Mouse (Mus musculus) liver, embryonic 11.5 days (tissue): ENCODE measurements around the gene Tbc1d22b. TPM values are rescaled to one million over a fixed set of nuclear protein-coding genes. Genes with fewer than 3 reads are reported as not detected.

Source experiments
- ATAC-seq: fragments of 200-750 bp; cut with Nextera tagmentation; replicated peaks from 2 replicates; pipeline ENCODE4 v1.8.0; 2017; ENCODE audit warnings: moderate number of reproducible peaks, mild to moderate bottlenecking, moderate TSS enrichment, moderate library complexity; ENCODE audit not compliant: low FRiP score
- DNase-seq: peaks from one replicate; pipeline ENCODE4 v3.0.0-alpha.2; 2017; ENCODE audit warnings: low spot score
- H3K27ac ChIP-seq: fragments of 300-500 bp; sonication (generic); 2 replicates; pipeline ENCODE4 v1.5.1; 2014; ENCODE audit warnings: mild to moderate bottlenecking, low read depth, low read length, control low read depth
- H3K27me3 ChIP-seq: fragments of 300-500 bp; sonication (generic); replicated peaks from 2 replicates; pipeline ENCODE4 v1.6.1; 2014; ENCODE audit warnings: low read length, mixed read lengths; ENCODE audit not compliant: control insufficient read depth, insufficient read depth
- H3K36me3 ChIP-seq: fragments of 300-500 bp; sonication (generic); 2 replicates; pipeline ENCODE4 v1.6.1; 2014; ENCODE audit warnings: mild to moderate bottlenecking, low read length, moderate library complexity, mixed read lengths; ENCODE audit not compliant: control insufficient read depth, insufficient read depth
- H3K4me1 ChIP-seq: fragments of 300-500 bp; sonication (generic); replicated peaks from 2 replicates; pipeline ENCODE4 v1.6.1; 2014; ENCODE audit warnings: low read length, mixed read lengths; ENCODE audit not compliant: control insufficient read depth, insufficient read depth
- H3K4me2 ChIP-seq: fragments of 300-500 bp; sonication (generic); 2 replicates; pipeline ENCODE4 v1.6.1; 2014; ENCODE audit warnings: mild to moderate bottlenecking, control low read depth, moderate library complexity
- H3K4me3 ChIP-seq: fragments of 300-500 bp; sonication (generic); 2 replicates; pipeline ENCODE4 v1.5.1; 2014; ENCODE audit warnings: low read depth, low read length, control low read depth
- H3K9ac ChIP-seq: fragments of 300-500 bp; sonication (generic); 2 replicates; pipeline ENCODE4 v1.6.1; 2014; ENCODE audit warnings: low read depth, low read length, control low read depth
- H3K9me3 ChIP-seq: fragments of 300-500 bp; sonication (generic); 2 replicates; pipeline ENCODE4 v1.6.1; 2016; ENCODE audit warnings: low read length, inconsistent platforms, mixed read lengths; ENCODE audit not compliant: control insufficient read depth
- WGBS: fragments of 180-500 bp; shearing (Covaris S2); extraction: QIAGEN DNeasy Blood & Tissue Kit; methylation state at CpG from one replicate; pipeline ENCODE4 v1.1.7; 2014; 5-methylcytosine and 5-hydroxymethylcytosine counted together
- polyA plus RNA-seq: library from polyadenylated mRNA; unstranded; fragments of >200 nt; fragmentation: Nextera tagmentation; extraction: Ambion mirVana; gene quantifications from 2 replicates; pipeline ENCODE4 v1.2.1, GENCODE M21; 2014

Gene Tbc1d22b
- polyA plus RNA-seq, 1 experiment from 2014 or later: 11.5 TPM

DNA sequence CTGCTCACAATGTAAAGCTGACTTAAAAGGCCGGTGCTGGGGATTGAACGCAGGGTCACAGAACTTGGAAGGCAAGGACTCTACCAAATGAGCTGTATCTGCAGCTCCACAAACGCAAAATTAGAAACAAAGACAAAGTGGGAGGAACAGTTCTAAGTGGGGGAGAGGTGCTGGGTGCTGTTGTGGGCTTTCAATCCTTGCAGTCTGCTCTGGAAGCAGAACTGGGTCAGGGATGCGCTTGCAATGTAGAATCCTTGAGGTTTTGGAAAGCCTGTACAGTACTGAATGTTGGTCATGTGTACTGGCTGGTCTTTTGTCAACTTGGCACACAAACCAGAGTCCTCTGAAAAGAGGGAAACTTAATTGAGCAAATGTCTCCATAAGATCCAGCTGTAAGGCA, 66.0 kb downstream of the Tbc1d22b start:
- Histone ChIP-seq H3K4me3 (peak overlapping the region; percentile 97), H3K4me1 (peaks cover 19% of the 10 kb centered on the region), H3K9ac (peak overlapping the region; percentile 99), H3K36me3 (peaks cover 11% of the 10 kb centered on the region; the same call in 1 of the 2 replicates), H3K4me2 (peak overlapping the region; percentile 74), H3K27ac (no peak overlapping the region), H3K9me3 (no peaks in the 10 kb centered on the region), H3K27me3 (no peaks in the 10 kb centered on the region)
- ATAC-seq (no peak), DNase-seq (no peak)
- 7% methylated on average over 4 of the region's 4 CpGs for WGBS

DNA sequence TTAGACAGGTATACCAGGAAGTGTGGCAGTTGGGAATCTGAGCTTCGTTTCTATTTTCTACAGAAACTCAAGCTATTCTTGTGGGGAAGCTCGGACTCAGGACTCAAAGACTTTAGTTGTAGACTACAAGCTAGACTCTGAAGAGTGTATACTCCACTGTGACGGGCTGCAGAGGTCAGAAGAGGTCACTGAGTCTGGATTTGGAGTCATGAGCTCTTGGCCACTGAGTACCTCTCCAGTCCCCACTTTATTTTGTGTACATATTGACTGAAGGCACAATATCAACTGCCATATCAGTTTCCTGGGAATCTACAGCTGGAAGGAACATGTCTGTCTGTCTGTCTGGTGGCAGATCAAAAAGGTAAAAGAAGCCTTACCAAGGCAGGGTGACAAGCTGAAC, 69.6 kb downstream of the Tbc1d22b start:
- Histone ChIP-seq H3K4me3 (no peak overlapping the region), H3K9me3 (no peaks in the 10 kb centered on the region), H3K27ac (no peak overlapping the region), H3K36me3 (peaks cover 30% of the 10 kb centered on the region), H3K4me2 (no peak overlapping the region), H3K9ac (no peak overlapping the region), H3K27me3 (no peaks in the 10 kb centered on the region), H3K4me1 (peaks cover 16% of the 10 kb centered on the region)
- no peak for ATAC-seq
- DNase-seq: no peak
- 78% methylated on average over 3 of the region's 3 CpGs for whole genome bisulfite sequencing

DNA sequence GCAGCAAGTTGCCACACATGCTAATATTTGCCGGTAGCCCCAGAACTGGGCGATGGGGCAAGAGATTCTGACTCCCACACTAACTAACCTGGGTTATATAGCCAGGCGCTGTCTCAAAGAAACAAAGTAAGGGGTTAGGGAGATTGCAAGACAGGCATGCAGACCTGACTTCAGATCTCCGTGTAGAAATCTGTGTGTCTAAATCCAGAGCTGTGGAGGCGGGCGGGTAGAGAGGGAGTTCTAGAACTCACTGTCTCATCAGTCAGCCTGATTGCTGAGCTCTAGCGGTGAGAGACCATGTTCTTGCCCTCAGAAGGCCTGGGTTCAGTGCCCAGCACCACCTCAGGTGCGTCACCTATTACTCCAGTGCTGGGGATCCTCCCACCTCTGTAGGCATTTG, 73.9 kb downstream of the Tbc1d22b start:
- H3K9ac ChIP-seq: no peak overlapping the region
- no peaks in the 10 kb centered on the region for H3K9me3 ChIP-seq
- no peak overlapping the region for H3K27ac ChIP-seq
- no peak overlapping the region for H3K4me3 ChIP-seq
- no peak for ATAC-seq
- H3K4me1 ChIP-seq: no peaks in the 10 kb centered on the region
- no peaks in the 10 kb centered on the region for H3K27me3 ChIP-seq
- no peak overlapping the region for H3K4me2 ChIP-seq
- peaks cover 56% of the 10 kb centered on the region for H3K36me3 ChIP-seq
- no peak for DNase-seq
- WGBS: 92% methylated on average over 8 of the region's 8 CpGs

DNA sequence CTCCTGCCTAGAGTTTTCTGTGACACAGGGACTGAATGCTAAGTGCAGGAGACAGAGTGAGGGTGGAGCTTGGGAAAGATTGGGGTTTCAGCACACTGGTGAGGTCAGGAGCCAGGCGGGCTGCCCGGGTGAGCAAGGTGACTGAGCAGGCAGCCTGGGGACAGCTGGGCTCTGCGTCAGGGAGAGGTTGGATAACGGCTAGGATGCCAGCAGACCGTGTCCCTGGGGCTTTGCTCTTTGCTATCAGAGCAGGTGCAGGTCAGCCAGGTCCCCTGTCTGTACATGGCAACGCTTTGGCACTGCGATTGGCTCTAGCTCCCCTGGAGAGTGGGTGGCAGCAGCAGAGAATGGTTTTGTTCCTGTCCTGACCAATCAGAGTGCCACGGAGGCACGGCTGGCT, 77.7 kb downstream of the Tbc1d22b start:
- no peak overlapping the region for H3K4me3 ChIP-seq
- peaks cover 13% of the 10 kb centered on the region for H3K4me1 ChIP-seq
- no peak for ATAC-seq
- H3K27me3 ChIP-seq: no peaks in the 10 kb centered on the region
- H3K27ac ChIP-seq: no peak overlapping the region
- H3K4me2 ChIP-seq: no peak overlapping the region
- H3K36me3 ChIP-seq: peaks cover 61% of the 10 kb centered on the region
- H3K9me3 ChIP-seq: no peaks in the 10 kb centered on the region
- DNase-seq: no peak
- no peak overlapping the region for H3K9ac ChIP-seq
- 94% methylated on average over 9 of the region's 9 CpGs for WGBS

DNA sequence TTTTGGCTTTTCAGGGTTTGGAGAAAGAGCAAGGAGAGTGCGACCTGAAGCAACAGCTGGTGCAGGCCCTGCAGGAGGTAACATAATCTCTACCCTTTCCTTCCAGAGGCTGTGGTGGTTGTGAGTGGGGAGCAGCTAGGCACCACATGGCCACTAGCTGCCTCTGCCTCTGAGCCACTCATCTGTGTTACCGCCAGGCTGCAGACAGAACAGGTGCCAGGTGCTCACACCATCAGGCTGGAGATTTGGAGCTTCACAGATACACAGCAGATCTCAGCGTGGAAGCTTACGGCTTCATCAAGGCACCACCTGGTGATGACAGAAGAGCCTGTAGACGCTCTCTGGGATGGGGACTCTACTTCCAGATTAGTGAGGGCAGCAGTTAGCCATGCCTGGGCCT, 79.4 kb downstream of the Tbc1d22b start:
- H3K27me3 ChIP-seq: no peaks in the 10 kb centered on the region
- WGBS: 84% methylated on average over 5 of the region's 5 CpGs
- H3K4me3 ChIP-seq: no peak overlapping the region
- no peak overlapping the region for H3K9ac ChIP-seq
- peaks cover 13% of the 10 kb centered on the region for H3K4me1 ChIP-seq
- DNase-seq: no peak
- no peak overlapping the region for H3K4me2 ChIP-seq
- no peak overlapping the region for H3K27ac ChIP-seq
- ATAC-seq: no peak
- peaks cover 55% of the 10 kb centered on the region for H3K36me3 ChIP-seq
- H3K9me3 ChIP-seq: no peaks in the 10 kb centered on the region

DNA sequence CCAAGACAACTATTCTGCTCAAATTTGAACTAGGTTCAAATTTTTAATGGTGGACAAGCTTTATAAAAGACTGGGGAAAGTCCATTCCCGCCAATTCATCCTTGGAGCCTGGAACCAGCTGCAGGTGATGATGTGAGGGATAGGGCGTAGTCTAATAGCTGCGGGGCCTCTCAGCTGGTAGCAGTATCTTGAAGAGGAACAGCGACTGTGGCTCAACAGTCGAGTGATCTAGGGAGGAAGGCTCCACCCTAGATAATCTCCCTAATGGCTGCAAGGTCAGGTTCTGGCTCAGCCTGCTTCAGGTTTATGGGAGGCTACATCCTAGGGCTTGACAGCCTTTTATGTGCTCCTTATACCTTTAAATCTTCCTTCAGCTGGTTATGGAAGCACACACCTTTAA, 80.0 kb downstream of the Tbc1d22b start:
- Histone ChIP-seq H3K36me3 (peaks cover 53% of the 10 kb centered on the region), H3K9ac (no peak overlapping the region), H3K27ac (no peak overlapping the region; the same call in 1 of the 2 replicates), H3K4me1 (peaks cover 13% of the 10 kb centered on the region), H3K4me3 (no peak overlapping the region), H3K9me3 (no peaks in the 10 kb centered on the region), H3K27me3 (no peaks in the 10 kb centered on the region), H3K4me2 (no peak overlapping the region)
- WGBS: 59% methylated on average over 5 of the region's 5 CpGs
- DNase-seq (no peak), ATAC-seq (peak; percentile 77)

DNA sequence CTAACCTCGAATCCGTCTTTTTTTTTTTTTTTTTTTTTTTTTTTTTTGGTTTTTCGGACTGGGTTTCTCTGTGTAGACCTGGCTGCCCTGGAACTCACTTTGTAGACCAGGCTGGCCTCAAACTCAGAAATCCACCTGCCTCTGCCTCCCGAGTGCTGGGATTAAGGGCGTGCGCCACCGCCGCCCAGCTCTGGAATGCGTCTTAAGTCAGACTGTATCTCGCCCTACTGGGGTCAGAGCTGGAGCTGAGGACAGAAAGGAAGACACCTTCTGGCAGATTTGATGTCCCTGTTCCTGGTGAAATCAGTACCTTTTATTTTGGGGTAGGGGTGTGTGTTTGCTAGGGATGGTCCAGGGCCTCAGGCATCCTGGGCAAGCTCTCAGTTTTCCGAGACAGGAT, 82.7 kb downstream of the Tbc1d22b start:
- WGBS: 94% methylated on average over 11 of the region's 11 CpGs
- H3K9ac ChIP-seq: no peak overlapping the region
- no peaks in the 10 kb centered on the region for H3K27me3 ChIP-seq
- H3K27ac ChIP-seq: no peak overlapping the region
- no peak overlapping the region for H3K4me2 ChIP-seq
- ATAC-seq: no peak
- no peaks in the 10 kb centered on the region for H3K9me3 ChIP-seq
- peaks cover 54% of the 10 kb centered on the region for H3K36me3 ChIP-seq
- no peak for DNase-seq
- H3K4me1 ChIP-seq: peaks cover 24% of the 10 kb centered on the region
- H3K4me3 ChIP-seq: no peak overlapping the region

DNA sequence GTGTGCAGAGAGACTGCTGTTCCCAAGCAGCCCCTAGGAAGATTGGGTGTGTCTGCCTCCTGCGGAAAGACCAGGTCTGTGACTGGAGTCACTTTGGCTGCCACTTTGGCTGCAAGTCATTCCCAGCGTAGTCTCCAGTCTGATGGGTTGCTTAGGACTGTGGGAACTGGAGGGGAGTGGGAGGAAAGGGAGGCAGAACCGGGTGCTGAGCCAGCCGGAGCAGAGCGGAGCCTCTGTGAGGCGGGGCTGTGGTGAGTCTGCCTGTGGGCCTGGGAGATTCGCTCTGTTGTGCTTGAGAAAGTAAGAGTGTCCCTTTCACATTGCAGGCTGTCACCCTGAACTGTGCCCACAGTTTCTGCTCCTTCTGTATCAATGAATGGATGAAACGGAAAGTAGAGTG, 85.9 kb downstream of the Tbc1d22b start:
- Histone ChIP-seq H3K4me3 (no peak overlapping the region), H3K27me3 (no peaks in the 10 kb centered on the region), H3K27ac (no peak overlapping the region), H3K9ac (no peak overlapping the region), H3K4me1 (peaks cover 23% of the 10 kb centered on the region), H3K9me3 (no peaks in the 10 kb centered on the region), H3K36me3 (peaks cover 48% of the 10 kb centered on the region), H3K4me2 (no peak overlapping the region)
- no peak for ATAC-seq
- DNase-seq: no peak
- 88% methylated on average over 8 of the region's 8 CpGs for WGBS

DNA sequence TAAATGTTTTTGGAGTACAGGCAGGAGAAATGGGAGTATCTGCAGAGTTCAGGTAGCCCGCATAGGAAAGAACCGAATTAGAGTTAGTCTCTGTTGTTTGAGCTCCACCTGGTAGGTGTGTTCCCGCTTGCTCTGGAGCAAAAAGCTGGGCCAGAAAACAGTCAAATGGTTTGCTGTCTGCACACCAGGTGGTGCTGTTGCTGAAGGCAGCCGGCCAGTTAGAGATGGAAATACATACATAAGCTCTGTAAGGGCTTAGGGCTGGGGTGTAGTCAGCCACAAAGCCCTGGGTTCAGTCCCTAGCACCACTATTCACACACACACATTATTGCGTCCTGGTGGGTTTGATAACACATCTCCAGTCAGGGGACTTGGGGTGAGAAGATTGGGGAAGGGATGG, 86.5 kb downstream of the Tbc1d22b start:
- H3K4me3 ChIP-seq: no peak overlapping the region
- DNase-seq (no peak), ATAC-seq (no peak)
- H3K4me1 ChIP-seq: peaks cover 23% of the 10 kb centered on the region
- no peaks in the 10 kb centered on the region for H3K27me3 ChIP-seq
- WGBS: 69% methylated on average over 5 of the region's 5 CpGs
- H3K27ac ChIP-seq: no peak overlapping the region
- no peak overlapping the region for H3K9ac ChIP-seq
- no peaks in the 10 kb centered on the region for H3K9me3 ChIP-seq
- H3K4me2 ChIP-seq: no peak overlapping the region
- peaks cover 48% of the 10 kb centered on the region for H3K36me3 ChIP-seq
